Mouse (Mus musculus): ENCODE measurements at regions not wholly inside any gene's neighbourhood (a gene's known extent, or its start where the extent isn't known, plus 50 kb on each side); places are given as distances from the start of the nearest gene placed in this dataset.

DNA sequence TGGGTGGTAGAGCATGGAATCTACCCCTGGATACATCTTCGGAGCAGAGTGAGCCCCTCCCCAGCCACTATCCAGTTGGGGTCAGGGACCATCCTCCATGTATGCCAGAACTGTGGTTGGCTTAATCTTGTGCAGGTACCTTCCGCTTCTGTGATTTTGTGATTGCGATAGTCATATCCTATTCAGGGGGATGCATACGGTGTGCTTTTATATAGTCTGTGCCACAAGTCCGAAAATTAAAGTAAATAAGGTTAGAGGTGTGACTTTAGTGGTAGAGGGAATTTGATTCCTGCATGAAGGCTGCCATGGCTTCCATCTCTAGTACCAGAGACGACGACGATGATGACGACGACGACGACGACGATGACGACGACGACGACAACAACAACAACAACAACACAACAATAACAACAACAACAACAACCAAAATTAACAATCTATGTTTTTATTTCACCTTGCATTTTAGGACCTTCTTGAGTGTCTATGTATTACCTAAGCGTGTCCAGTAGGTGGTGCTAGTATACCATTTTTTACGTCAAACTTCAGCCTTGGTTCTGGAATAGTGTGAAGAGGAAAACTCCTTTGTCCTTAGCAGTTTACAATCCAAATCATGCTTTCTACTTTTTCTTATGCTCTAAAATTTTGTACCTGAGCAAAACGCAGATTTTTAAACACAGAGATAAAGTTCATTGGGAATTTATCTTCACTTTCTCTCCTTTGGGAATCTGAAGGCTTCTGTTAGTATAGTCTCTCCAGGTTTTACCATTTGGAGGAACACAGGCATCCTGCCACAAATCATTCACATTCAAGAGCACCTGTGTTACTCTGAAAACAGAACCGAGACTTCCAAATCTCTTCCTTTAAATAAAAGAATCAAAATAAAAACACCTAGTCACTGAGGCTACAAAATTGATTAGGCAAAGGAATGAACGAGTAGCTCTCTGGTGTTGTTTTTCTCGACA is 224.5 kb downstream of the Ankrd16 start:
- WGBS, result 35% methylated on average over 24 of the region's 24 CpGs
- peak; percentile 86 for ATAC-seq (replicated peaks)
- Histone ChIP-seq H3K4me2 (replicated peaks) (no peak overlapping the region), H3K4me1 (no peaks in the 10 kb centered on the region), H3K27ac (replicated peaks) (no peak overlapping the region), H3K9ac (replicated peaks) (no peak overlapping the region), H3K9me3 (no peaks in the 10 kb centered on the region), H3K27me3 (no peaks in the 10 kb centered on the region), H3K36me3 (no peaks in the 10 kb centered on the region), H3K4me3 (no peak overlapping the region)

DNA sequence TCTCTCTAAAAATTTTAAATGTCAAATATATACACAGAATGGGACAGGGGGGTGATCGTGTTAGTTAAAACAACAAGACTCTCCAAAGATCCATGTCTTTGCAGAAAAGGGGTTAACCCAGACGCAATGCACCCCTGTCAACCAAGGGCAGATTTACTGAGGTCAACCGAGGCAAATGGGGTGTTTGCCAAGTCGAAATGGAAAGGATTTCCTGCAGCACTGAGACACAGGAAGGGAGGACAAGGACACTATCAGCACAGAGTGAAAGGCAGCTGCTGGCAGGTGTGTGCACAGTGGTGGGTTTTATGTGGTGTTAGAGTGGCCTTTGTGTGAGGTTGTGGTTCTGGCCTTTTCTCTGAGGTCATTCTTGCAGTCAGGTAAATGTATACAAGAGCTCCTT is 226.7 kb downstream of the Ankrd16 start:
- H3K4me3 ChIP-seq, result no peak overlapping the region
- H3K9me3 ChIP-seq, result no peaks in the 10 kb centered on the region
- no peak overlapping the region for H3K9ac ChIP-seq (replicated peaks)
- H3K27ac ChIP-seq (replicated peaks), result no peak overlapping the region
- H3K36me3 ChIP-seq, result no peaks in the 10 kb centered on the region
- WGBS, result 67% methylated on average over 4 of the region's 4 CpGs
- no peak overlapping the region for H3K4me2 ChIP-seq (replicated peaks)
- no peaks in the 10 kb centered on the region for H3K4me1 ChIP-seq
- no peak for ATAC-seq (replicated peaks)
- H3K27me3 ChIP-seq, result no peaks in the 10 kb centered on the region

DNA sequence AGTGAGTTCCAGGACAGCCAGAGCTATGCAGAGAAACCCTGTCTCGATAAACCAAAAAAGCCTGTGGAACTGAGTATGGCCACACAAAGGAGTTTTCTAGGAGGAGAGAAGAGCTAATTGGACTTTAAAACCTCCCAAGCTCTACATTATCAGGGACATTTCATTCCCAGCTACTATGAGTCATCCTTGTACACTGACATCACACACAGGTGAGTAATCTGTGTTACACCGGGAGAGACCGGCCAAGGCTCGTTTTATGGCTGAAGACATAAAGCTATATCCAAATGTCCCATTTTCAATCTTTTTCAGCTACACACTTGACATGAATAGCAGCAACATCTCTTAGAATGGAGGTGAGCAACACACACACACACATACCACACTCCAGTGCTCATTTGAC is 229.5 kb downstream of the Ankrd16 start:
- Histone ChIP-seq H3K27ac (replicated peaks) (no peak overlapping the region), H3K4me1 (no peaks in the 10 kb centered on the region), H3K27me3 (no peaks in the 10 kb centered on the region), H3K9ac (replicated peaks) (no peak overlapping the region), H3K36me3 (no peaks in the 10 kb centered on the region), H3K4me3 (no peak overlapping the region), H3K9me3 (no peaks in the 10 kb centered on the region), H3K4me2 (replicated peaks) (no peak overlapping the region)
- ATAC-seq (replicated peaks), result no peak
- 94% methylated on average over 4 of the region's 4 CpGs for WGBS

DNA sequence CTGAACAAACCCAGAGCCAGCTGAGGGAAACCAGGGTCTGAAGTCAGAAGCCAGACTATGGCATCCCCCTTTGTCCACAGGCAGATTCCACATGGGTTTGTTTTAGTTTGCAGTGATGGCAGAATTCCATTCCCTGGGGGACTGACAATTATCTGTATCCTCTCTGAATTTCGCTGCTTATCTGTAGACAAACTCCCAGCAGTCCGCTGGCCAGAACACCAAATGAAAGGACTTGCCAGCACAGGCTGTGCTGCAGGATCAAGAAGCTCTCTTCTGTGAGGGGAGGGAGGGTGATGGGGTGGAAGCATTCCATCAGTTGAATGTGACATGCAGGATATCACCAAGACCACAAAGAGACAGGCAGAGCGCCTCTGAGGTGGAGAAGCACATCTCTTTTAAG is 233.8 kb downstream of the Ankrd16 start:
- H3K4me2 ChIP-seq (replicated peaks), result no peak overlapping the region
- no peak overlapping the region for H3K9ac ChIP-seq (replicated peaks)
- H3K27me3 ChIP-seq, result no peaks in the 10 kb centered on the region
- H3K27ac ChIP-seq (replicated peaks), result no peak overlapping the region
- H3K4me3 ChIP-seq, result no peak overlapping the region
- WGBS, result 74% methylated on average over 3 of the region's 3 CpGs
- no peaks in the 10 kb centered on the region for H3K9me3 ChIP-seq
- no peaks in the 10 kb centered on the region for H3K4me1 ChIP-seq
- ATAC-seq (replicated peaks), result no peak; the same call in 1 of the 2 replicates
- no peaks in the 10 kb centered on the region for H3K36me3 ChIP-seq

DNA sequence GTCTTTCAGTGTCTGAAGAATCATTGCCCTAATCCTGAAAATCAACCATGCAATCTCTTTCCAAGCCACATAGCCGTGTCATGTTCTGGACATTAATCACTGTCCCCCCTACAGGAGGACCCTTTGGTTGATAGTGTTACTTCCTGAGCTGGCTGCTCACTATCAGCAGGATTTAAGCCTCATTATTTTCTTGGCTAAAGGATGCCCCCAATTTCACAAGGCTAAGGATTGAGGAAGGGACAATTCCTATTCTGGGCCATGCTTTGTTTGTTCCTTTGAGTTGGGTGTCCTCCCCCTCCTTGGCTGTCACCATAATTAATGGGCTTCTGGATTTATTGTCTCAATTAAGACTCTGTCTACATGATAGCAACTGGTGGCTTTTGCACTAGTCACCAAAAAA is 241.9 kb downstream of the Ankrd16 start:
- Histone ChIP-seq H3K27me3 (no peaks in the 10 kb centered on the region), H3K9me3 (no peaks in the 10 kb centered on the region), H3K4me2 (replicated peaks) (no peak overlapping the region), H3K9ac (replicated peaks) (no peak overlapping the region), H3K27ac (replicated peaks) (no peak overlapping the region), H3K36me3 (no peaks in the 10 kb centered on the region), H3K4me3 (no peak overlapping the region), H3K4me1 (no peaks in the 10 kb centered on the region)
- WGBS, result 40% methylated on average over 1 of the region's 1 CpGs
- no peak for ATAC-seq (replicated peaks)

DNA sequence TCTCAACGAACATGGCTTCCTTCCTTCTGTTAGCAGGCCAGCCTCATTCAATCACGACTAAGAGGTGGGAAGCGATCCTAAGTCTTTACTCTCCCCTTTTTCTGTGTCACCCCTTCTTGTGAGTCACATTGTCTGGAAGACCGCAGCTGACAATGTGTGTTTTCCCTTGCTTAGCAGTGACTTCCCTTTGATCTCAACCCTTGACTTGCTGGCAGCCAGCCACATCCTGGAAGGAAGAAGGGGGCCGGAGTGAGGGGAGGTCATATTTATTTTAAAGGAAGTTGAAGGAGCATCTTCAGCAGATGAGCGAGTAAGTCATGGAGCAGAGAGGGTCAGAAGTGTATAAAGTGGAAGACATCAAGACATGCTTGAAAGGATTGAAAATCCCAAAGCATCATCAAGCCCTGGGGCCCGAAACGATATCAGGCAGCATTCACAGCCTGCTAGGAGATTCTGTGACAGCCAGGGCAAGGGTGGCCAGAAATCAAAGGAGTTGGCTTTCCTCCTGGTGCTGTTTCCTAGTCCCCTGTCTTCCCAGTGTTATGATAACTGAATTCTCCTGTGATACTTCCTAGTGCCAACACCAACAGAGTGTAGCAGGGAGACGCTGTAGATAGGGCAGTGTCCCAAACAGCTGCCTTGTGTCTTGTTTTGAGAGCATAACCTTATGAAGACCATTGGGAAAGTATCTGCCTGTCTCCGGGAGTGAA is 245.9 kb downstream of the Ankrd16 start:
- H3K36me3 ChIP-seq, result no peaks in the 10 kb centered on the region
- ATAC-seq (replicated peaks), result no peak
- no peak overlapping the region for H3K4me3 ChIP-seq
- no peak overlapping the region for H3K9ac ChIP-seq (replicated peaks)
- H3K9me3 ChIP-seq, result no peaks in the 10 kb centered on the region
- no peak overlapping the region for H3K4me2 ChIP-seq (replicated peaks)
- no peaks in the 10 kb centered on the region for H3K4me1 ChIP-seq
- H3K27me3 ChIP-seq, result no peaks in the 10 kb centered on the region
- WGBS, result 71% methylated on average over 10 of the region's 10 CpGs
- no peak overlapping the region for H3K27ac ChIP-seq (replicated peaks)

DNA sequence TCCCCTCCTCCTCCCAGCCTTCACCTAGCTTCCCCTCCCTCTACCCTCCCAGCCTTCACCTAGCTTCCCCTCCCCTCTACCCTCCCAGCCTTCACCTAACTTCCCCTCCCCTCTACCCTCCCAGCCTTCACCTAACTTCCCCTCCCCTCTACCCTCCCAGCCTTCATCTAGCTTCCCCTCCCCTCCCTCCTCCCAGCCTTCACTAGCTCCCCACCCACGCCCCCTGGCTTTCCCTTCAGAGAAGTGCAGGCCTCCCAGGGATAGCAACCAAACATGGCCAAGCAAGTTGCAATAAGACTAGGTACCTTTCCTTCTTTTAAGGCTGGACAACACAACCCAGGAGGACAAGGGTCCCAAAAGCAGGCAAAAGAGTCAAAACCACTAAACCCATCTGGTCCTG is 248.5 kb downstream of the Ankrd16 start:
- Histone ChIP-seq H3K4me1 (no peaks in the 10 kb centered on the region), H3K9ac (replicated peaks) (no peak overlapping the region), H3K9me3 (no peaks in the 10 kb centered on the region), H3K27me3 (no peaks in the 10 kb centered on the region), H3K36me3 (no peaks in the 10 kb centered on the region), H3K27ac (replicated peaks) (no peak overlapping the region), H3K4me2 (replicated peaks) (no peak overlapping the region), H3K4me3 (no peak overlapping the region)
- ATAC-seq (replicated peaks), result no peak
- WGBS, result 60% methylated on average over 1 of the region's 1 CpGs

DNA sequence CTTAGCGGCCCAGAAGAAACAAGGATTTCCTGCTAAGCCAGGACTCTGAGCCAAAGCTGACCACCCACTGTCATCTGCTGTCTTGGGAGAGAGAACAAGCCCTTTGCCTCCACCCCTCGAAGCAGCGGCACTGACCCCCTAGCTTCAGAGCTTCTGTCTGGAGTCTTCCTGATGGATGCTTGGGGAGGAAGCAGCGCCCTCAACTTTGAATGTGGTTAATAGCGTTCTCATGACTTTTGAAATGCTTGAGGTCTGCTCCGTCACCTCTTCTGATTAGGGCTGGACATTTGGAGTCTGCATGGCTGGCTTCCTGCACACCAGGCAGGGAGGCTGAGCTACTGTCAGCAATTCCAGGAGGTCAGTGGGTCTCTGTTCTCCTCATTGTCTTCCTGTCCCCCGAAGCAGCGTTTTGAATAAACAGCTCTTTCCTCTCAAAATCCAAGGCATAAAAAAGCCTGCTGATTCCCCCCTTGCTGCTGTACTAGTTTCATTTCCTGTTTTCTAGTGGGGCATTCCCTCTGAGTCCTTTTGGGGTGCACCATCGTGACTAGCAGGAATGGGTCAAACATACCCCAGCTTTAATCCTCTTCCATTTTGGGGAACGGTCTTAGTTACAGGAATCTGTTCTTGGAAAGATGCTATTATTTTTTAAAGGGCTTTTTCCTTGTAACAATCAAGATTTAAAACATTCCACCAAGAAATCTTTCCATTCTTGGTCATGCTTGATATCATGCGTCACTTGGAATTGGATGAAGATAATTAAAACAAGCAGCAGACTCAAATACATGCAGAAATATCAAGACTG is 256.0 kb downstream of the Ankrd16 start:
- no peak overlapping the region for H3K9ac ChIP-seq (replicated peaks)
- H3K27ac ChIP-seq (replicated peaks), result no peak overlapping the region
- 83% methylated on average over 11 of the region's 11 CpGs for WGBS
- H3K4me3 ChIP-seq, result no peak overlapping the region
- H3K9me3 ChIP-seq, result no peaks in the 10 kb centered on the region
- H3K27me3 ChIP-seq, result no peaks in the 10 kb centered on the region
- no peaks in the 10 kb centered on the region for H3K4me1 ChIP-seq
- no peaks in the 10 kb centered on the region for H3K36me3 ChIP-seq
- no peak overlapping the region for H3K4me2 ChIP-seq (replicated peaks)
- ATAC-seq (replicated peaks), result no peak

DNA sequence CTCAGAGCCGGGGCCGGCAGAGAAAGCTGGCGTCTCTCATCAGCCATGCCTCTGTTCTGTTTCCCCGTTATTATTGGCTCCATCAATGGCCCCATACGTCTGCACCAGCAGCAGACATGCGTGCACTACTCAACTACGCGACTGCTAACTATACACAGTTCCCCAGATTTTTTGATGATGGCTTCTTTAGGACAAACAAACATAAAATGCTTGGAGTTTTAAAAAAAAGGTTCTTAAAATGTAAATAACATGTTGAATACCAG is 256.6 kb downstream of the Ankrd16 start:
- Histone ChIP-seq H3K4me1 (no peaks in the 10 kb centered on the region), H3K27ac (replicated peaks) (no peak overlapping the region), H3K27me3 (no peaks in the 10 kb centered on the region), H3K4me2 (replicated peaks) (no peak overlapping the region), H3K4me3 (no peak overlapping the region), H3K9me3 (no peaks in the 10 kb centered on the region), H3K36me3 (no peaks in the 10 kb centered on the region), H3K9ac (replicated peaks) (no peak overlapping the region)
- 84% methylated on average over 8 of the region's 8 CpGs for WGBS
- no peak for ATAC-seq (replicated peaks)

DNA sequence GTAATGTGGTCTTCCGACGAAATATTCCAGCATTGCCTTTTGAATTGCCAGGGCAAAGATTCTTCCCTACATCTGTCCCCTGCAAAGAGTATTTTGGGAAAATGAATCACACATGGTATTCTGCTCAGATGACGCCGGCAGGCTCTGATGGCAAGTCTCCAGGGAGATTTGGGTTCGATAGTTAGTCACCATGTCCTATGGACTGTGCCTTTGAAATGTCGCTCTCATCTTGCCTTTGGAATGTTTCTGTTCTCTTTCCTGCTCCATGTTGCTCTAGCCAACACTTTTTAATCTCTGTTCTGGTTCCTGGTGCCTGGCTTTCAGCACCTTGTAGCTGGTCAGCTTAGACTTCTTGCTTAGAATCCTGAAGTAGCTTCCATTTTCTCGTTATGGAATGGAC is 252.3 kb downstream of the Itga8 start:
- WGBS, result 85% methylated on average over 7 of the region's 7 CpGs
- H3K9ac ChIP-seq (replicated peaks), result no peak overlapping the region
- H3K27ac ChIP-seq (replicated peaks), result no peak overlapping the region
- H3K4me1 ChIP-seq, result no peaks in the 10 kb centered on the region
- no peak overlapping the region for H3K4me3 ChIP-seq
- no peaks in the 10 kb centered on the region for H3K36me3 ChIP-seq
- H3K27me3 ChIP-seq, result no peaks in the 10 kb centered on the region
- H3K9me3 ChIP-seq, result no peaks in the 10 kb centered on the region
- no peak overlapping the region for H3K4me2 ChIP-seq (replicated peaks)
- no peak for ATAC-seq (replicated peaks)

DNA sequence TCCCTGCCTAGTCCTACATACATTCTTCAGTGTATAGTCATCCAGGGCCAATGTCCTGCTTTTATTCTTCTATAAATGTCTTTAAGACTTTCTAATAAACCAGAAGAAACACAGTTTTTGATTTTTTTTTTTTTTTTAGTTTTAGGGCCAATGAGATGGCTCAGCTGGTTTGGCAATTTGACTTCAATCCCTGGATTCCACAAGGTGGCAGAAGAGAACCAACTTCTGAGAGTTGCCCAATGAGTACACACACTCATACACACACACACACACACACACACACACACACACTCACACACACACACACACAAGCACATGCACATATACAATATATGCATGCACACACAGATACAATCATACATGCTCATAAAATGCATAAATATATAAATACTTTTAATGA is 251.8 kb downstream of the Itga8 start:
- Histone ChIP-seq H3K27ac (replicated peaks) (no peak overlapping the region), H3K27me3 (no peaks in the 10 kb centered on the region), H3K4me2 (replicated peaks) (no peak overlapping the region), H3K9me3 (no peaks in the 10 kb centered on the region), H3K9ac (replicated peaks) (no peak overlapping the region), H3K4me3 (no peak overlapping the region), H3K4me1 (no peaks in the 10 kb centered on the region), H3K36me3 (no peaks in the 10 kb centered on the region)
- no peak for ATAC-seq (replicated peaks)

DNA sequence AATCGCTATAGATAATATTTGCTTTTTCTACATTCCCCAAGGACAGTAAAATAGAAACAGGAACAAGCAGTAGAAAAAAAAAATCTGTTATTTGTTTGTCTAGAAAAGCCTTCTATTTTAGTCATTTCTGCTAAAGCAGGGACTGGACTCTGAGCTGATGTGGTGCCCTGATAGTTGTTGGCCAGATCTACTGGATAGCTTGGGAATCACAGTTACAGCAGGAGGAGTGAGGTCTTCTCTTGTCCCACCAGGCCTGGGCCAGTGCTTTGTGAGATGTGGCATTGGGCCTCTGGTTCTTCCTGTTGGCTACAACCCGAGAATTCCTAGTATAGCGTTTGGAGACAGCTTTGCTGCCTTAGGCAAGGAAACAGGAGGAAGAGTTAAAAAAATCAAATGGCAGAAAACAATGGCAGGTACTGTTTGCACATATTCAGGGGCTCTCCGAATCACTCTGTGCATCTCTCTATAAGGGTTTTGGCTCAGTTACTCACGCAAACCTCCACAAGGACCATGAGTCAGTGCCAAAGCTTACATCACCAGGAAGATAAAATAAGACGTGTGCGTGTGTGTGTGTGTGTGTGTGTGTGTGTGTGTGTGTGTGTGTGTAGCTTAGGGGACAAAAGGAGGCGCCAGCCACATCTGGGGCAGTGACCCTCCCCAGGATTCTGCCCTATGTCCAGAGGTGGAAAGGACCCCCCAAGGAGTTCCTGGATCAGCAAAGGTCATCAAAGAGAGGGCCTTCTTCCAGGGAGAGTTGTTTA is 248.1 kb downstream of the Itga8 start:
- no peak overlapping the region for H3K9ac ChIP-seq (replicated peaks)
- WGBS, result 65% methylated on average over 8 of the region's 8 CpGs

More for the DNA sequence above, 248.1 kb downstream of the Itga8 start:
- no peak overlapping the region for H3K4me3 ChIP-seq
- H3K36me3 ChIP-seq, result no peaks in the 10 kb centered on the region
- H3K4me1 ChIP-seq, result no peaks in the 10 kb centered on the region
- no peak for ATAC-seq (replicated peaks)
- no peaks in the 10 kb centered on the region for H3K27me3 ChIP-seq
- no peak overlapping the region for H3K4me2 ChIP-seq (replicated peaks)
- no peak overlapping the region for H3K27ac ChIP-seq (replicated peaks)
- H3K9me3 ChIP-seq, result no peaks in the 10 kb centered on the region
